ENCODE assay signal across 14 mouse cellular contexts in the genomic region with DNA sequence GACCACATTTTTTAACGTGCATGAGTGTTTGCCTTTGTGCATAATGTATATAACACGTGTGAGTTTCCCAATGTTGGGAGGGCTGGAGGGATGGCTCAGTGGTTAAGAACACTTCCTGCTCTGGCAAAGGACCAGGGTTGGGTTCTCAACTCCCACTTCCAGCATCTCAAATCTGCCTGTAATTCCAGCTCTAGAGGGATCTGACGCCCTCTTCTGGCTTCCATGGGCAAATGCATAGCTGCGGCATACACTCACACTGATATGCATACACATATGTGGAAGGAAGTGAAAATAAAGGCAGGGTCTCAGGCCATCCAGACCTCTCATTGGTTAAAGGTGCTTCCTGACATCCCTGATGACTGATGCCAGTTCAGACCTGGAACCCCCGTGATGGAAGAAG. TPM values are rescaled to one million over a fixed set of nuclear protein-coding genes. Genes with fewer than 3 reads are reported as not detected.
"Had no signal": no experiment of that assay in that cellular context is flagged by ENCODE, and none has a peak within 500 bp of the region (broad histone marks: within the 10 kb centered on the region; RNA-seq: fewer than 3 reads in every experiment).

No protein-coding gene starts in this region.

- H3K9ac ChIP-seq: intestine, embryonic 15.5 days; limb, embryonic 12.5 days; midbrain, embryonic 13.5 days; neural tube, embryonic 15.5 days had no signal

- H3K9me3 ChIP-seq: intestine, embryonic 15.5 days; limb, embryonic 12.5 days; midbrain, embryonic 13.5 days; neural tube, embryonic 15.5 days had no signal

- H3K27ac ChIP-seq: intestine, embryonic 15.5 days; layer of hippocampus, adult 2 months; limb, embryonic 12.5 days; midbrain, embryonic 13.5 days; neural tube, embryonic 15.5 days had no signal

- DNase-seq: kidney, adult 8-10 months; kidney, postnatal 10 days; kidney, postnatal 4 days; lung, postnatal 36 days; right cerebral cortex, adult 18-20 months; thymus, adult 2 months; thymus, postnatal 25 days had no signal

- H3K36me3 ChIP-seq: midbrain, embryonic 13.5 days had no signal

- H3K4me3 ChIP-seq: intestine, embryonic 15.5 days; layer of hippocampus, adult 2 months; limb, embryonic 12.5 days; midbrain, embryonic 13.5 days; neural tube, embryonic 15.5 days had no signal

- H3K4me2 ChIP-seq: intestine, embryonic 15.5 days; limb, embryonic 12.5 days; midbrain, embryonic 13.5 days; neural tube, embryonic 15.5 days had no signal

- ATAC-seq: intestine, embryonic 15.5 days; midbrain, embryonic 13.5 days had no signal

- H3K27me3 ChIP-seq: intestine, embryonic 15.5 days; limb, embryonic 12.5 days; midbrain, embryonic 13.5 days; neural tube, embryonic 15.5 days had no signal

RNA-seq across cellular contexts. Expression of gene Zfp296, which starts 30.2 kb away (rescaled TPM):
- total RNA-seq: layer of hippocampus, postnatal 10 days had no signal
- polyA plus RNA-seq: midbrain, postnatal 0 days had no signal
